Mouse (Mus musculus): ENCODE measurements around the gene Gm7544. TPM values are rescaled to one million over a fixed set of nuclear protein-coding genes. Genes with fewer than 3 reads are reported as not detected.
A peak's percentile ranks its signal among the peaks of the same experiment; 100 is the strongest.

The Gm7544 gene
- total RNA-seq, 1 experiment: not detected

DNA sequence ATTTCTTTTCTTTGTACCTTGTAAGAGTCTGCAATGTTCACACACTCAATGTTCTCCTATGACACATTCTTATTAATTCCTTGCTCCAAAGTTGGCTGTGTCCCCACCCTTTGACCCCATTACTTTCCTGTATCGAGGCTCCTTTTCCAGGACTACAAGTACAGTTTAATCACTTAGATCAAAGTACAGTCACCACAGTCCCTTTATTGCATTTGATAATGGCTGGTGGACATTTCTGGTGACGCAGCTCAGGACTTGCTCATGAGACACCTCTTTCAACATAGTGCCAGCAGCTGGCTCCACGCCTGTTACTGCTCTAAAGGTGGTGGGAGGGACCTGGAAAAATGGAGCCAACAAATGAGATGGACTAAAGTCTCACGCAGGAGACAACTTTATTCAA is 35.2 kb upstream of the Gm7544 start:
- in situ Hi-C loops (cut with MboI; ENCODE audit: low sequenced_read_pairs in 2 of 2, unreplicated experiment in 2 of 2): loop anchor here in 1 of 2 experiments (25.0 kb wide), 1 partner anchor 179 kb away; no protein-coding TSS in a partner anchor
- H3K9ac ChIP-seq (ENCODE audit: insufficient read depth, low read depth, low read length, poor library complexity, severe bottlenecking): no peak overlapping the region
- no peak for DNase-seq (ENCODE audit: low read depth, low spot score)
- no peak overlapping the region for H3K27ac ChIP-seq (ENCODE audit: insufficient read depth, low read depth, low read length, poor library complexity, severe bottlenecking)
- H3K9me3 ChIP-seq (ENCODE audit: control insufficient read depth, insufficient read depth, low read depth, low read length): no peaks in the 10 kb centered on the region
- no peaks in the 10 kb centered on the region for H3K4me1 ChIP-seq (ENCODE audit: control insufficient read depth in 2 of 2, insufficient read depth in 2 of 2, low read length in 2 of 2, poor library complexity in 1 of 2)
- H3K4me3 ChIP-seq (ENCODE audit: insufficient read depth in 1 of 2, low read depth in 1 of 2, low read length in 2 of 2, poor library complexity in 1 of 2, severe bottlenecking in 1 of 2): no peak overlapping the region
- TF ChIP-seq HCFC1 (IDR thresholded peaks at IDR 0.05; ENCODE audit: borderline replicate concordance, insufficient read depth, low read length) (no peak), ZNF384 (IDR thresholded peaks at IDR 0.05; ENCODE audit: low read depth, low read length) (no peak), CHD2 (IDR thresholded peaks at IDR 0.05; ENCODE audit: low read depth, low read length) (no peak), MAFK (IDR thresholded peaks at IDR 0.05; ENCODE audit: insufficient read depth, low read depth, low read length) (no peak), ZC3H11A (IDR thresholded peaks at IDR 0.05; ENCODE audit: borderline replicate concordance, low read depth, low read length) (no peak)
- H3K36me3 ChIP-seq (ENCODE audit: control insufficient read depth, insufficient read depth, low read length, poor library complexity, severe bottlenecking): no peaks in the 10 kb centered on the region

GRCm38 (mm10) chr1:82987530-82988198 is 31.9 kb upstream of the Gm7544 start:
- Histone ChIP-seq H3K27ac (ENCODE audit: insufficient read depth, low read depth, low read length, poor library complexity, severe bottlenecking) (no peak overlapping the region), H3K4me3 (ENCODE audit: insufficient read depth in 1 of 2, low read depth in 1 of 2, low read length in 2 of 2, poor library complexity in 1 of 2, severe bottlenecking in 1 of 2) (no peak overlapping the region), H3K36me3 (ENCODE audit: control insufficient read depth, insufficient read depth, low read length, poor library complexity, severe bottlenecking) (no peaks in the 10 kb centered on the region), H3K4me1 (ENCODE audit: control insufficient read depth in 2 of 2, insufficient read depth in 2 of 2, low read length in 2 of 2, poor library complexity in 1 of 2) (no peaks in the 10 kb centered on the region), H3K9ac (ENCODE audit: insufficient read depth, low read depth, low read length, poor library complexity, severe bottlenecking) (no peak overlapping the region), H3K9me3 (ENCODE audit: control insufficient read depth, insufficient read depth, low read depth, low read length) (no peaks in the 10 kb centered on the region)
- in situ Hi-C loops (cut with MboI; ENCODE audit: low sequenced_read_pairs in 2 of 2, unreplicated experiment in 2 of 2): loop anchor here (10.0 to 25.0 kb wide), 2 partner anchors 175 to 183 kb away; no protein-coding TSS in a partner anchor
- TF ChIP-seq ZNF384 (IDR thresholded peaks at IDR 0.05; ENCODE audit: low read depth, low read length) (no peak), CHD2 (IDR thresholded peaks at IDR 0.05; ENCODE audit: low read depth, low read length) (no peak), MAFK (IDR thresholded peaks at IDR 0.05; ENCODE audit: insufficient read depth, low read depth, low read length) (no peak), HCFC1 (IDR thresholded peaks at IDR 0.05; ENCODE audit: borderline replicate concordance, insufficient read depth, low read length) (no peak), ZC3H11A (IDR thresholded peaks at IDR 0.05; ENCODE audit: borderline replicate concordance, low read depth, low read length) (peak; percentile 43; the same call in 1 of the 2 replicates)
- peak; percentile 63 for DNase-seq (ENCODE audit: low read depth, low spot score)

GRCm38 (mm10) chr1:82986738-82987137 is 30.9 kb upstream of the Gm7544 start:
- in situ Hi-C loops (cut with MboI; ENCODE audit: low sequenced_read_pairs in 2 of 2, unreplicated experiment in 2 of 2): loop anchor here (10.0 to 25.0 kb wide), 2 partner anchors 174 to 182 kb away; no protein-coding TSS in a partner anchor
- Histone ChIP-seq H3K4me1 (ENCODE audit: control insufficient read depth in 2 of 2, insufficient read depth in 2 of 2, low read length in 2 of 2, poor library complexity in 1 of 2) (no peaks in the 10 kb centered on the region), H3K36me3 (ENCODE audit: control insufficient read depth, insufficient read depth, low read length, poor library complexity, severe bottlenecking) (no peaks in the 10 kb centered on the region), H3K9me3 (ENCODE audit: control insufficient read depth, insufficient read depth, low read depth, low read length) (no peaks in the 10 kb centered on the region), H3K4me3 (ENCODE audit: insufficient read depth in 1 of 2, low read depth in 1 of 2, low read length in 2 of 2, poor library complexity in 1 of 2, severe bottlenecking in 1 of 2) (no peak overlapping the region), H3K27ac (ENCODE audit: insufficient read depth, low read depth, low read length, poor library complexity, severe bottlenecking) (no peak overlapping the region), H3K9ac (ENCODE audit: insufficient read depth, low read depth, low read length, poor library complexity, severe bottlenecking) (no peak overlapping the region)
- no peak for TF ChIP-seq HCFC1 (IDR thresholded peaks at IDR 0.05; ENCODE audit: borderline replicate concordance, insufficient read depth, low read length)
- DNase-seq (ENCODE audit: low read depth, low spot score): no peak

DNA sequence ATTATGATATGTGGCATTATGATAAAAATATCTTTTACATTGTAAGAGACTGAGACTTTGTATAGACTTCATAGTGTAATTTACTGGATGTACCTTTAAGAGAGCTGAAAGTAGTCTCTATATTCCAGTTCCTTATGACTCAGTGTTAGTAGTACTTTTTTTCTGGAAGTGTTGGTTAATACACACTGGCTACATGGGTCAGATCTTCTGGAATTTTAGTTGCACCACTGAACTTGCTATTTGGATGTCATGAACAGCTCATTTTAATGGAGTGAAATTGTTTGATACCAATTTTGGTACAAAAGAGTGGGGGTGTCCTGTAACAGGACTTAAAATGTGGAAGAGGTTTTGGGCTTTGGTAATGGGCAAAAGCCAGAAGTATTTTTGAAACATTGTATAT is 22.0 kb upstream of the Gm7544 start:
- TF ChIP-seq CHD2 (IDR thresholded peaks at IDR 0.05; ENCODE audit: low read depth, low read length) (no peak), HCFC1 (IDR thresholded peaks at IDR 0.05; ENCODE audit: borderline replicate concordance, insufficient read depth, low read length) (no peak), ZNF384 (IDR thresholded peaks at IDR 0.05; ENCODE audit: low read depth, low read length) (no peak), MAFK (IDR thresholded peaks at IDR 0.05; ENCODE audit: insufficient read depth, low read depth, low read length) (no peak)
- Histone ChIP-seq H3K9me3 (ENCODE audit: control insufficient read depth, insufficient read depth, low read depth, low read length) (no peaks in the 10 kb centered on the region), H3K4me3 (ENCODE audit: insufficient read depth in 1 of 2, low read depth in 1 of 2, low read length in 2 of 2, poor library complexity in 1 of 2, severe bottlenecking in 1 of 2) (no peak overlapping the region), H3K27ac (ENCODE audit: insufficient read depth, low read depth, low read length, poor library complexity, severe bottlenecking) (no peak overlapping the region), H3K4me1 (ENCODE audit: control insufficient read depth in 2 of 2, insufficient read depth in 2 of 2, low read length in 2 of 2, poor library complexity in 1 of 2) (no peaks in the 10 kb centered on the region), H3K36me3 (ENCODE audit: control insufficient read depth, insufficient read depth, low read length, poor library complexity, severe bottlenecking) (no peaks in the 10 kb centered on the region), H3K9ac (ENCODE audit: insufficient read depth, low read depth, low read length, poor library complexity, severe bottlenecking) (no peak overlapping the region)
- no peak for DNase-seq (ENCODE audit: low read depth, low spot score)
- in situ Hi-C loops (cut with MboI; ENCODE audit: low sequenced_read_pairs in 2 of 2, unreplicated experiment in 2 of 2): loop anchor here in 1 of 2 experiments (25.0 kb wide), 1 partner anchor 166 kb away; no protein-coding TSS in a partner anchor
